In the genomic region with DNA sequence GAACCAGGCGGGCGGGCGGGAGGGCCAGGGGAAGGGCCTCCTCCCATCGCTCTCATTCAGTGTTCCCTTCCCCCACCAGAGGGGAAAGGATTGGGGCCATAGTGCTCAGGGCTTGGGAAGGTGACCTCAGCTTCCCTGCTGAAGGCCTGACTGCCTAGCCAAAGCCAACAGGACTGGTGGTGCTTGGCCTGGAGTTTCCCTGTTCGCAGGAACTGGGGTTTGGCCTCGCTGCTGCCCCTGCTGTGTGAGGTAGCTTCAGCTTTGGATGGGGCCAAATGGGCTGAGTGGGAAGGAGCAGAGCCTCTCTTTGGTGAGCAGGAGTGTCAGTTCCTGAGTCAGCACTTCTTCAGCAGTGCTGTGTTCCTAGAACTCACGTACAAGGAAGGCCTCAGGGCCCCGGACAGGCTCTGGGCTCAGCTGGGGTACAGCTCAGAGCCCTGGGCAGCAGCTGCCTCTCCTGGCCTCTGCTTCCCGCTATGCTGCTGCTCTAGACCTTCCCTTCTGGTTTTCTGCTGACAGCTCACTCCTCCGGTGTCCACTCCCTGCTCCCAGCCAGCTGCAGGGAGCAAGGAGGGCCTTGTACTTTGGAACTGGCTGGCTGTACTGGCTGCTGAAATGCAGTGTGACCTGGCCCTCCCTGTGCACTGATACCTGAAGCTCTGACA, we compare ENCODE assay signal across 9 mouse cellular contexts. TPM values are rescaled to one million over a fixed set of nuclear protein-coding genes. Genes with fewer than 3 reads are reported as not detected.
DNase-seq lines count a peak whose midpoint lies in the region; ATAC-seq and TF ChIP-seq lines count a peak whose summit lies in the region.
"Had no signal": no experiment of that assay in that cellular context is flagged by ENCODE, and none has a peak within 500 bp of the region (broad histone marks: within the 10 kb centered on the region; RNA-seq: fewer than 3 reads in every experiment).

No protein-coding gene starts in this region.

- no peak overlapping the region for H3K4me2 ChIP-seq in lung, embryonic 16.5 days (ENCODE audit: low read depth, low read length)
- H3K4me2 ChIP-seq in embryonic facial prominence, embryonic 13.5 days, result no peak overlapping the region
- no peak overlapping the region for H3K4me2 ChIP-seq in intestine, embryonic 14.5 days (ENCODE audit: low read length)
- H3K4me2 ChIP-seq in liver, postnatal 0 days (ENCODE audit: low read depth, low read length), result peak overlapping the region; percentile 24
- H3K4me2 ChIP-seq: limb, embryonic 12.5 days had no signal

- no peak for DNase-seq in lung, postnatal 25 days (ENCODE audit: low spot score)
- no peak for DNase-seq in intestine, embryonic 14.5 days (ENCODE audit: low spot score)
- peak; percentile 53 for DNase-seq in liver, postnatal 0 days
- no peak for DNase-seq in adrenal gland, adult 8-10 months
- no peak for DNase-seq in urinary bladder, postnatal 14 days (ENCODE audit: low spot score)
- DNase-seq in right cerebral cortex, adult 18-20 months, result no peak

- peak; percentile 39; the same call in 1 of the 2 replicates for ATAC-seq in lung, embryonic 16.5 days (ENCODE audit: low read depth)
- no peak for ATAC-seq in embryonic facial prominence, embryonic 13.5 days (ENCODE audit: insufficient number of reproducible peaks, insufficient read depth, low FRiP score, low TSS enrichment, low read depth)
- peak; percentile 60 for ATAC-seq in intestine, embryonic 14.5 days (replicated peaks; ENCODE audit: low FRiP score, low TSS enrichment, low read depth)
- ATAC-seq in liver, postnatal 0 days, result peak; percentile 84

- H3K36me3 ChIP-seq in lung, embryonic 16.5 days (ENCODE audit: control insufficient read depth, insufficient read depth, low read length), result peaks cover 10% of the 10 kb centered on the region
- peaks cover 77% of the 10 kb centered on the region for H3K36me3 ChIP-seq in embryonic facial prominence, embryonic 13.5 days
- peaks cover 54% of the 10 kb centered on the region for H3K36me3 ChIP-seq in intestine, embryonic 14.5 days (ENCODE audit: control insufficient read depth, insufficient read depth, low read length)
- H3K36me3 ChIP-seq in liver, postnatal 0 days (replicated peaks; ENCODE audit: insufficient read depth, low read length), result peaks cover 40% of the 10 kb centered on the region

- peaks cover 8% of the 10 kb centered on the region for H3K4me1 ChIP-seq in lung, embryonic 16.5 days (replicated peaks; ENCODE audit: control insufficient read depth, insufficient read depth, low read length)
- peaks cover 10% of the 10 kb centered on the region; the same call in 1 of the 2 replicates for H3K4me1 ChIP-seq in embryonic facial prominence, embryonic 13.5 days
- H3K4me1 ChIP-seq in intestine, embryonic 14.5 days (replicated peaks; ENCODE audit: control insufficient read depth, insufficient read depth, low read length), result no peaks in the 10 kb centered on the region
- H3K4me1 ChIP-seq in liver, postnatal 0 days (ENCODE audit: insufficient read depth), result peaks cover 41% of the 10 kb centered on the region

- peak overlapping the region; percentile 7; the same call in 1 of the 2 replicates for H3K27ac ChIP-seq in lung, embryonic 16.5 days (ENCODE audit: low read length)
- H3K27ac ChIP-seq in embryonic facial prominence, embryonic 13.5 days, result no peak overlapping the region
- H3K27ac ChIP-seq in intestine, embryonic 14.5 days (ENCODE audit: low read depth), result peak overlapping the region; percentile 60
- H3K27ac ChIP-seq in liver, postnatal 0 days (ENCODE audit: low read depth), result peak overlapping the region; percentile 92
- H3K27ac ChIP-seq: limb, embryonic 12.5 days had no signal

- WGBS in lung, embryonic 16.5 days, result 68% methylated on average over 10 of the region's 10 CpGs
- WGBS in embryonic facial prominence, embryonic 13.5 days, result 80% methylated on average over 10 of the region's 10 CpGs
- WGBS in intestine, embryonic 14.5 days, result 78% methylated on average over 10 of the region's 10 CpGs
- WGBS in liver, postnatal 0 days (ENCODE audit: insufficient replicate concordance), result 59% methylated on average over 10 of the region's 10 CpGs

- no peak overlapping the region for H3K9ac ChIP-seq in lung, embryonic 16.5 days (ENCODE audit: low read length)
- peak overlapping the region; percentile 17; the same call in 1 of the 2 replicates for H3K9ac ChIP-seq in embryonic facial prominence, embryonic 13.5 days
- H3K9ac ChIP-seq in intestine, embryonic 14.5 days (ENCODE audit: low read length), result no peak overlapping the region
- H3K9ac ChIP-seq in liver, postnatal 0 days (replicated peaks), result peak overlapping the region; percentile 52
- H3K9ac ChIP-seq: limb, embryonic 12.5 days had no signal

- H3K9me3 ChIP-seq in lung, embryonic 16.5 days (ENCODE audit: control insufficient read depth, low read length), result no peaks in the 10 kb centered on the region
- no peaks in the 10 kb centered on the region for H3K9me3 ChIP-seq in embryonic facial prominence, embryonic 13.5 days
- H3K9me3 ChIP-seq in intestine, embryonic 14.5 days (ENCODE audit: control insufficient read depth, low read length), result no peaks in the 10 kb centered on the region
- no peaks in the 10 kb centered on the region for H3K9me3 ChIP-seq in liver, postnatal 0 days (ENCODE audit: low read length)
- H3K9me3 ChIP-seq: limb, embryonic 12.5 days had no signal

- H3K4me3 ChIP-seq in lung, embryonic 16.5 days (ENCODE audit: low read length), result no peak overlapping the region
- no peak overlapping the region for H3K4me3 ChIP-seq in embryonic facial prominence, embryonic 13.5 days
- H3K4me3 ChIP-seq in intestine, embryonic 14.5 days (ENCODE audit: low read depth, low read length), result no peak overlapping the region
- no peak overlapping the region for H3K4me3 ChIP-seq in liver, postnatal 0 days (ENCODE audit: low read depth, low read length)
- H3K4me3 ChIP-seq: limb, embryonic 12.5 days had no signal

- no peak for TF ChIP-seq EP300 in liver, postnatal 0 days (IDR thresholded peaks at IDR 0.05; ENCODE audit: low read depth)

- no peaks in the 10 kb centered on the region for H3K27me3 ChIP-seq in lung, embryonic 16.5 days (ENCODE audit: control insufficient read depth, insufficient read depth, low read depth, low read length)
- no peaks in the 10 kb centered on the region for H3K27me3 ChIP-seq in embryonic facial prominence, embryonic 13.5 days
- no peaks in the 10 kb centered on the region for H3K27me3 ChIP-seq in intestine, embryonic 14.5 days (replicated peaks; ENCODE audit: control insufficient read depth, insufficient read depth, low read length)
- no peaks in the 10 kb centered on the region for H3K27me3 ChIP-seq in liver, postnatal 0 days (ENCODE audit: insufficient read depth, low read length)
- H3K27me3 ChIP-seq: limb, embryonic 12.5 days had no signal

- no peak for TF ChIP-seq CTCF in liver, postnatal 0 days (IDR thresholded peaks at IDR 0.05; ENCODE audit: low read depth)

RNA-seq across cellular contexts. Expression of a gene that starts 14.7 kb away (rescaled TPM):
- 77.9 and 81.6 TPM in 2 replicates for polyA plus RNA-seq in lung, embryonic 16.5 days (2015; fragmentation: Nextera tagmentation; extraction: Ambion mirVana)
- polyA plus RNA-seq in embryonic facial prominence, embryonic 13.5 days (2015; fragmentation: Nextera tagmentation; extraction: Ambion mirVana), result 64.7 and 68.9 TPM in 2 replicates
- 46.9 and 47.7 TPM in 2 replicates for polyA plus RNA-seq in intestine, embryonic 14.5 days (2014; fragmentation: Nextera tagmentation; extraction: Ambion mirVana)
- 36.4 and 36.9 TPM in 2 replicates for polyA plus RNA-seq in liver, postnatal 0 days (2015; fragmentation: Nextera tagmentation; extraction: Ambion mirVana)
- 100 to 1,000 TPM in 3 of 4 experiments, 10 to 100 TPM in 1; 90.8 to 130 (median 118) TPM for total RNA-seq in adrenal gland, adult 8-10 months (2022)

RNA-seq across cellular contexts. Expression of a gene that starts 15.0 kb away (rescaled TPM):
- 1.1 and 1.7 TPM in 2 replicates for polyA plus RNA-seq in lung, embryonic 16.5 days (2015; fragmentation: Nextera tagmentation; extraction: Ambion mirVana)
- 0.91 and 0.92 TPM in 2 replicates for polyA plus RNA-seq in embryonic facial prominence, embryonic 13.5 days (2015; fragmentation: Nextera tagmentation; extraction: Ambion mirVana)
- polyA plus RNA-seq in intestine, embryonic 14.5 days (2014; fragmentation: Nextera tagmentation; extraction: Ambion mirVana), result 1.5 and 1.8 TPM in 2 replicates
- polyA plus RNA-seq in liver, postnatal 0 days (2015; fragmentation: Nextera tagmentation; extraction: Ambion mirVana), result 0.27 and 0.35 TPM in 2 replicates
- total RNA-seq in adrenal gland, adult 8-10 months (2022), result 10 to 100 TPM; 24.4 to 45.7 (median 38.4) TPM

RNA-seq across cellular contexts. Expression of a gene that starts 43.5 kb away (rescaled TPM):
- 70.9 and 76.9 TPM in 2 replicates for polyA plus RNA-seq in lung, embryonic 16.5 days (2015; fragmentation: Nextera tagmentation; extraction: Ambion mirVana)
- 91.6 and 92.4 TPM in 2 replicates for polyA plus RNA-seq in embryonic facial prominence, embryonic 13.5 days (2015; fragmentation: Nextera tagmentation; extraction: Ambion mirVana)
- 55.2 and 56.2 TPM in 2 replicates for polyA plus RNA-seq in intestine, embryonic 14.5 days (2014; fragmentation: Nextera tagmentation; extraction: Ambion mirVana)
- polyA plus RNA-seq in liver, postnatal 0 days (2015; fragmentation: Nextera tagmentation; extraction: Ambion mirVana), result 10.0 and 11.1 TPM in 2 replicates
- 10 to 100 TPM; 53.4 to 67.8 (median 64.5) TPM for total RNA-seq in adrenal gland, adult 8-10 months (2022)

RNA-seq across cellular contexts. Expression of a gene that starts 49.7 kb away (rescaled TPM):
- 24.8 and 27.6 TPM in 2 replicates for polyA plus RNA-seq in lung, embryonic 16.5 days (2015; fragmentation: Nextera tagmentation; extraction: Ambion mirVana)
- 13.8 and 15.3 TPM in 2 replicates for polyA plus RNA-seq in embryonic facial prominence, embryonic 13.5 days (2015; fragmentation: Nextera tagmentation; extraction: Ambion mirVana)
- 7.6 and 9.2 TPM in 2 replicates for polyA plus RNA-seq in intestine, embryonic 14.5 days (2014; fragmentation: Nextera tagmentation; extraction: Ambion mirVana)
- polyA plus RNA-seq in liver, postnatal 0 days (2015; fragmentation: Nextera tagmentation; extraction: Ambion mirVana), result 5.6 and 5.7 TPM in 2 replicates
- total RNA-seq in adrenal gland, adult 8-10 months (2022), result 10 to 100 TPM; 40.6 to 81.6 (median 61.5) TPM

RNA-seq across cellular contexts. Expression of a gene that starts 49.8 kb away (rescaled TPM):
- polyA plus RNA-seq in lung, embryonic 16.5 days (2015; fragmentation: Nextera tagmentation; extraction: Ambion mirVana), result 10.3 and 12.6 TPM in 2 replicates
- polyA plus RNA-seq in embryonic facial prominence, embryonic 13.5 days (2015; fragmentation: Nextera tagmentation; extraction: Ambion mirVana), result 10.3 and 10.5 TPM in 2 replicates
- polyA plus RNA-seq in intestine, embryonic 14.5 days (2014; fragmentation: Nextera tagmentation; extraction: Ambion mirVana), result 11.6 and 12.9 TPM in 2 replicates
- 3.4 and 3.8 TPM in 2 replicates for polyA plus RNA-seq in liver, postnatal 0 days (2015; fragmentation: Nextera tagmentation; extraction: Ambion mirVana)
- total RNA-seq in adrenal gland, adult 8-10 months (2022), result 10 to 100 TPM; 38.6 to 57.9 (median 48.3) TPM

Comparison
In these comparisons a context has a peak if more than half of its experiments do, and no peak if none do; other contexts are left out.
1. H3K9ac ChIP-seq: peak in embryonic facial prominence, embryonic 13.5 days (single experiment) and liver, postnatal 0 days (single experiment); none in lung, embryonic 16.5 days (single experiment) and intestine, embryonic 14.5 days (single experiment).